In genomic region chr9:95665835-95666234, GRCm38 (mm10) we compare ENCODE assay signal across 23 mouse cellular contexts. TPM values are rescaled to one million over a fixed set of nuclear protein-coding genes. Genes with fewer than 3 reads are reported as not detected.
A peak's percentile ranks its signal among the peaks of the same experiment; 100 is the strongest.
DNase-seq lines count a peak whose midpoint lies in the region; ATAC-seq and TF ChIP-seq lines count a peak whose summit lies in the region.
"Had no signal": no experiment of that assay in that cellular context is flagged by ENCODE, and none has a peak within 500 bp of the region (broad histone marks: within the 10 kb centered on the region; RNA-seq: fewer than 3 reads in every experiment).

No protein-coding gene starts in this region.

- DNase-seq in forebrain, embryonic 14.5 days (ENCODE audit: low spot score), result peak; percentile 24
- no peak for DNase-seq in forebrain, embryonic 10.5 days (ENCODE audit: extremely low spot score, low spot score)
- DNase-seq in layer of hippocampus, adult 2 months (ENCODE audit: low spot score in 2 of 2), result peak in 1 of 2 experiments; percentile 23
- DNase-seq in layer of hippocampus, postnatal 10 days (ENCODE audit: low spot score in 2 of 2), result no peak
- DNase-seq in lung, postnatal 4 days, result peak; percentile 29 to 74
- no peak for DNase-seq in thymus, postnatal 25 days
- DNase-seq in stomach, postnatal 0 days (ENCODE audit: low spot score), result no peak
- DNase-seq: adrenal gland, adult 8-10 months; cerebellum, adult 11-12 months; cerebellum, postnatal 25 days; embryo, embryonic 11 days; gastrocnemius, postnatal 25 days; kidney, adult 9 months; kidney, postnatal 36 days; liver, embryonic 13.5 days; thymus, postnatal 36 days had no signal

- H3K9me3 ChIP-seq in forebrain, embryonic 14.5 days (replicated peaks; ENCODE audit: control insufficient read depth, low read length), result no peaks in the 10 kb centered on the region
- no peaks in the 10 kb centered on the region for H3K9me3 ChIP-seq in forebrain, embryonic 10.5 days
- H3K9me3 ChIP-seq in lung, embryonic 15.5 days, result no peaks in the 10 kb centered on the region
- no peaks in the 10 kb centered on the region for H3K9me3 ChIP-seq in stomach, postnatal 0 days (ENCODE audit: control insufficient read depth, low read length)
- H3K9me3 ChIP-seq: heart, embryonic 15.5 days; intestine, embryonic 15.5 days; limb, embryonic 12.5 days; liver, embryonic 13.5 days; midbrain, embryonic 12.5 days had no signal

- no peaks in the 10 kb centered on the region for H3K27me3 ChIP-seq in forebrain, embryonic 14.5 days (replicated peaks; ENCODE audit: control insufficient read depth, insufficient read depth, low read length)
- H3K27me3 ChIP-seq in forebrain, embryonic 10.5 days (ENCODE audit: poor library complexity, severe bottlenecking), result no peaks in the 10 kb centered on the region
- H3K27me3 ChIP-seq in lung, embryonic 15.5 days, result no peaks in the 10 kb centered on the region
- no peaks in the 10 kb centered on the region for H3K27me3 ChIP-seq in stomach, postnatal 0 days (ENCODE audit: control insufficient read depth, insufficient read depth, low read length)
- H3K27me3 ChIP-seq: heart, embryonic 15.5 days; intestine, embryonic 15.5 days; limb, embryonic 12.5 days; liver, embryonic 13.5 days; midbrain, embryonic 12.5 days had no signal

- ATAC-seq in forebrain, embryonic 14.5 days, result no peak
- peak; percentile 82 for ATAC-seq in lung, embryonic 15.5 days (ENCODE audit: borderline replicate concordance, extremely low read depth, low FRiP score, low TSS enrichment)
- no peak for ATAC-seq in stomach, postnatal 0 days (ENCODE audit: low FRiP score, low TSS enrichment)
- ATAC-seq: intestine, embryonic 15.5 days had no signal

- H3K9ac ChIP-seq in forebrain, embryonic 14.5 days (ENCODE audit: low read length), result no peak overlapping the region
- H3K9ac ChIP-seq in lung, embryonic 15.5 days, result no peak overlapping the region
- no peak overlapping the region for H3K9ac ChIP-seq in stomach, postnatal 0 days (ENCODE audit: low read length)
- H3K9ac ChIP-seq: heart, embryonic 15.5 days; hindbrain, embryonic 14.5 days; intestine, embryonic 15.5 days; limb, embryonic 12.5 days; liver, embryonic 13.5 days; midbrain, embryonic 12.5 days had no signal

- H3K36me3 ChIP-seq in forebrain, embryonic 14.5 days (ENCODE audit: control insufficient read depth, insufficient read depth, low read length), result no peaks in the 10 kb centered on the region
- peaks cover 6% of the 10 kb centered on the region for H3K36me3 ChIP-seq in forebrain, embryonic 10.5 days (replicated peaks)
- H3K36me3 ChIP-seq in lung, embryonic 15.5 days, result no peaks in the 10 kb centered on the region
- H3K36me3 ChIP-seq in stomach, postnatal 0 days (ENCODE audit: control insufficient read depth, insufficient read depth, low read length), result no peaks in the 10 kb centered on the region
- H3K36me3 ChIP-seq: heart, embryonic 15.5 days; intestine, embryonic 15.5 days; midbrain, embryonic 12.5 days had no signal

- H3K4me2 ChIP-seq in forebrain, embryonic 14.5 days (ENCODE audit: low read length), result no peak overlapping the region
- no peak overlapping the region for H3K4me2 ChIP-seq in lung, embryonic 15.5 days
- H3K4me2 ChIP-seq in stomach, postnatal 0 days (replicated peaks; ENCODE audit: low read depth), result no peak overlapping the region
- H3K4me2 ChIP-seq: heart, embryonic 15.5 days; hindbrain, embryonic 14.5 days; intestine, embryonic 15.5 days; limb, embryonic 12.5 days; liver, embryonic 13.5 days; midbrain, embryonic 12.5 days had no signal

- TF ChIP-seq EP300 in stomach, postnatal 0 days (optimal IDR thresholded peaks at IDR 0.05), result no peak

- H3K27ac ChIP-seq in forebrain, embryonic 14.5 days (ENCODE audit: low read depth, low read length), result no peak overlapping the region
- no peak overlapping the region for H3K27ac ChIP-seq in forebrain, embryonic 10.5 days
- H3K27ac ChIP-seq in layer of hippocampus, adult 2 months, result peak overlapping the region; percentile 24; the same call in 1 of the 2 replicates
- peak overlapping the region; percentile 68; the same call in 1 of the 2 replicates for H3K27ac ChIP-seq in lung, embryonic 15.5 days
- no peak overlapping the region for H3K27ac ChIP-seq in stomach, postnatal 0 days (replicated peaks)
- H3K27ac ChIP-seq: heart, embryonic 15.5 days; hindbrain, embryonic 14.5 days; intestine, embryonic 15.5 days; limb, embryonic 12.5 days; liver, embryonic 13.5 days; midbrain, embryonic 12.5 days had no signal

- H3K4me1 ChIP-seq in forebrain, embryonic 14.5 days (ENCODE audit: control insufficient read depth, insufficient read depth, low read length), result peaks cover 20% of the 10 kb centered on the region
- peaks cover 18% of the 10 kb centered on the region for H3K4me1 ChIP-seq in forebrain, embryonic 10.5 days
- peaks cover 31% of the 10 kb centered on the region for H3K4me1 ChIP-seq in lung, embryonic 15.5 days
- H3K4me1 ChIP-seq in stomach, postnatal 0 days (replicated peaks; ENCODE audit: control insufficient read depth, insufficient read depth), result no peaks in the 10 kb centered on the region
- H3K4me1 ChIP-seq: intestine, embryonic 15.5 days; liver, embryonic 13.5 days had no signal

- no peak overlapping the region for H3K4me3 ChIP-seq in forebrain, embryonic 14.5 days (ENCODE audit: low read depth, low read length)
- no peak overlapping the region for H3K4me3 ChIP-seq in forebrain, embryonic 10.5 days
- no peak overlapping the region for H3K4me3 ChIP-seq in layer of hippocampus, adult 2 months
- no peak overlapping the region for H3K4me3 ChIP-seq in lung, embryonic 15.5 days
- H3K4me3 ChIP-seq in stomach, postnatal 0 days (ENCODE audit: low read depth, low read length), result no peak overlapping the region
- H3K4me3 ChIP-seq: heart, embryonic 15.5 days; intestine, embryonic 15.5 days; limb, embryonic 12.5 days; liver, embryonic 13.5 days; midbrain, embryonic 12.5 days had no signal

- 77% methylated on average over 6 of the region's 6 CpGs for WGBS in forebrain, embryonic 14.5 days
- 94% methylated on average over 6 of the region's 6 CpGs for WGBS in forebrain, embryonic 10.5 days
- 51% methylated on average over 6 of the region's 6 CpGs for WGBS in lung, embryonic 15.5 days
- 78% methylated on average over 6 of the region's 6 CpGs for WGBS in stomach, postnatal 0 days

- no peak for TF ChIP-seq CTCF in layer of hippocampus, adult 2 months (conservative IDR thresholded peaks at IDR 0.05)
- no peak for TF ChIP-seq CTCF in stomach, postnatal 0 days (IDR thresholded peaks at IDR 0.05; ENCODE audit: low read depth)

RNA-seq across cellular contexts. Expression of gene Pcolce2, which starts 28.4 kb away (rescaled TPM):
- 1.7 and 2.4 TPM in 2 replicates for polyA plus RNA-seq in forebrain, embryonic 14.5 days (2014; fragmentation: Nextera tagmentation; extraction: Ambion mirVana)
- 3.9 and 4.7 TPM in 2 replicates for polyA plus RNA-seq in forebrain, embryonic 10.5 days (2016; fragmentation: Nextera tagmentation; extraction: Ambion mirVana)
- total RNA-seq in layer of hippocampus, adult 2 months (2021), result 1 to 10 TPM; 2.9 to 3.0 TPM
- total RNA-seq in layer of hippocampus, postnatal 10 days (2021), result 1 to 10 TPM; 2.1 to 3.1 TPM
- polyA plus RNA-seq in lung, embryonic 15.5 days (2015; fragmentation: Nextera tagmentation; extraction: Ambion mirVana), result 8.0 and 8.3 TPM in 2 replicates
- 0.18 and 0.21 TPM in 2 replicates for polyA plus RNA-seq in stomach, postnatal 0 days (2015; fragmentation: Nextera tagmentation; extraction: Ambion mirVana)
- total RNA-seq: monocyte, adult 5-6 weeks had no signal

Comparison
In these comparisons a context has a peak if more than half of its experiments do, and no peak if none do; other contexts are left out.
1. DNase-seq: peak in forebrain, embryonic 14.5 days (single experiment) and lung, postnatal 4 days (2 of 2); none in forebrain, embryonic 10.5 days (single experiment), layer of hippocampus, postnatal 10 days (0 of 2), thymus, postnatal 25 days (single experiment) and stomach, postnatal 0 days (single experiment).
2. H3K27ac ChIP-seq: peak in layer of hippocampus, adult 2 months (single experiment) and lung, embryonic 15.5 days (single experiment); none in forebrain, embryonic 14.5 days (single experiment), forebrain, embryonic 10.5 days (single experiment) and stomach, postnatal 0 days (single experiment).